Mouse (Mus musculus) central nervous system, embryonic 11.5 days (tissue): ENCODE measurements around the gene Fsip2. TPM values are rescaled to one million over a fixed set of nuclear protein-coding genes. Genes with fewer than 3 reads are reported as not detected.

Experiments
- polyA plus RNA-seq: library from polyadenylated mRNA; depleted of rRNA; stranded (reverse); fragments of >200 nt; gene quantifications from 2 replicates; pipeline ENCODE4 v1.2.3, GENCODE M21; 2012; rRNA removed

The Fsip2 gene
- not detected in 2 replicates for polyA plus RNA-seq

DNA sequence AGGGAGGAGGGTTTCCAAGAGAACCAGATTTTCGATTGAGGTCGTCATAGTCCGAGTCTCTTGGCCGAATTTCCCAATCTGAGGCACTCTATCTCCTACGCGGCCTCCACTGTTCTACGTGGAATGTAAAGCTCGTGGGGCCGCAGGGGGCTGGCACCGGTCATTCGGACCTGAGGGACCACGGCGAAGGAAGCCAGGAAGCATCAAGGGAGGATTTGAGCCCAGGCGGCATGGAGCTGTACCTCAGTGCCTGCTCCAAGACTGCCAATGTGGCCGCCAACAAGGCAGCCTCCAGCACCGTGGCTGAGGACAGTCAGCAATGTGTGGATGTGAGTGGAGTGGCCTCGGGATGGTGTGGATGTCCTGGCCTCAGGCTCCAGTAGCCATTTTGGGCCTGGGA, at the start of gene Fsip2:
Fsip2 (plus strand) TSS at position 163 of the 400 bp plus-strand sequence.

